Mouse (Mus musculus) layer of hippocampus, adult 11-12 months (tissue): ENCODE results near the gene Gm973.

Experiments used
- DNase-seq: peaks from one replicate; pipeline ENCODE4 v3.0.0; 2022; ENCODE audit warnings: low spot score

The Gm973 gene

GRCm38 (mm10) chr1:59584656-59585410 lies 68.8 kb downstream of the Gm973 start:
- peak; percentile 51 for DNase-seq

GRCm38 (mm10) chr1:59589271-59589670 lies 73.2 kb downstream of the Gm973 start:
- no peak for DNase-seq

GRCm38 (mm10) chr1:59592359-59592758 lies 76.3 kb downstream of the Gm973 start:
- peak; percentile 16 for DNase-seq

- DNase-seq: no peak
Observed at GRCm38 (mm10) chr1:59592876-59593275, 76.8 kb downstream of the Gm973 start.

GRCm38 (mm10) chr1:59593622-59594035 lies 77.6 kb downstream of the Gm973 start:
- DNase-seq: no peak

GRCm38 (mm10) chr1:59594586-59595266 lies 78.7 kb downstream of the Gm973 start:
- no peak for DNase-seq

GRCm38 (mm10) chr1:59595609-59596008 lies 79.5 kb downstream of the Gm973 start:
- no peak for DNase-seq

- peak; percentile 65 for DNase-seq
Observed at GRCm38 (mm10) chr1:59602531-59603416, 86.7 kb downstream of the Gm973 start.

- no peak for DNase-seq
Observed at GRCm38 (mm10) chr1:59603417-59603712, 87.3 kb downstream of the Gm973 start.

- no peak for DNase-seq
Observed at GRCm38 (mm10) chr1:59603893-59604292, 87.8 kb downstream of the Gm973 start.

- DNase-seq: no peak
Observed at GRCm38 (mm10) chr1:59606479-59606878, 90.4 kb downstream of the Gm973 start.

GRCm38 (mm10) chr1:59607071-59607470 lies 91.0 kb downstream of the Gm973 start:
- no peak for DNase-seq

GRCm38 (mm10) chr1:59608125-59608762 lies 92.2 kb downstream of the Gm973 start:
- no peak for DNase-seq

GRCm38 (mm10) chr1:59608920-59609319 lies 92.9 kb downstream of the Gm973 start:
- DNase-seq: no peak

GRCm38 (mm10) chr1:59609458-59609857 lies 93.4 kb downstream of the Gm973 start:
- DNase-seq: no peak

- no peak for DNase-seq
Observed at GRCm38 (mm10) chr1:59609896-59610295, 93.8 kb downstream of the Gm973 start.

- DNase-seq: no peak
Observed at GRCm38 (mm10) chr1:59610929-59611328, 94.9 kb downstream of the Gm973 start.

GRCm38 (mm10) chr1:59613795-59614194 lies 97.7 kb downstream of the Gm973 start:
- peak; percentile 52 for DNase-seq

GRCm38 (mm10) chr1:59615021-59615420 lies 99.0 kb downstream of the Gm973 start:
- DNase-seq: no peak

GRCm38 (mm10) chr1:59619201-59619600 lies 103.1 kb downstream of the Gm973 start:
- no peak for DNase-seq

- peak; percentile 76 for DNase-seq
Observed at GRCm38 (mm10) chr1:59623325-59624017, 107.4 kb downstream of the Gm973 start.

- no peak for DNase-seq
Observed at GRCm38 (mm10) chr1:59625410-59625809, 109.3 kb downstream of the Gm973 start.
